Mouse (Mus musculus): ENCODE results near the gene Gm9844.

Gene Gm9844

DNA sequence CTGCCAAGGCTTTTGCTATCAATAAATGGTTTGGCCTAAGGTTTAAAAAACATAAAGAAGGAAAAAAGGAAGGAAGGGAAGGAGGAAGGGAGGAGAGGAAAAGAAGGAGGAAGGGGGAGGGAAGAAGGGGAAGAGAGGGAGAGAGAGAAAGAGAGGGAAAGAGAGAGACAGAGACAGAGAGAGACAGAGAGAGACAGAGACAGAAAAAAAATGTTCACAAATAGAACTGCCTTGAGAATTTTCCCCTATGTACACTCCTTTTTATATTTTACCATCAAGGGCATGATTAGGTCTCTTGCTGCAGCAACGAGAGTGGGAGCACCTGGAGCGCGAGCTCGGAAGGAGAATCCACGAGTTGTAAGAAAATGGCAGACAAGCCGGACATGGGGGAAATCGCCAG, at the start of gene Gm9844:
TSS of gene Gm9844 (plus strand) at position 301 of the 400 bp plus-strand sequence.
- in situ Hi-C loops (cut with MboI, MseI), result no loop called here

DNA sequence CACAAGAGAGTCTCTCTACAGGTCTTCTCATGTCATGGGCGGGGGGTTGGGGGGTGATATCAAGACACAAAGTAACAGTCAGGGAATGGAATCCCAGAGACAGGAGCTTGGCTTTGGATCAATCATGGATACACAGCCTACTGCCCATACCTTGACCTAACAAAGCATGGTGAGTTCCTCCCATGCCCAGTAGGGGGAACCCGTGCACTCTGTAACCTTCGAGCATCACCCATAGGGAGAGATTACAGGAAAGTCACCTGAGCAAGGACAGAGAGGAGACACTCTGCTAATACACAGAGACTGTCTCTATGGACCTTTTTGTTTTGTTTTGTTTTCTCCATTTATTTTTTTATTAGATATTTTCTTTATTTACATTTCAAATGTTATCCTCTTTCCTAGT, 44.5 kb upstream of the Gm9844 start:
- in situ Hi-C loops (cut with MboI, MseI), result no loop called here

DNA sequence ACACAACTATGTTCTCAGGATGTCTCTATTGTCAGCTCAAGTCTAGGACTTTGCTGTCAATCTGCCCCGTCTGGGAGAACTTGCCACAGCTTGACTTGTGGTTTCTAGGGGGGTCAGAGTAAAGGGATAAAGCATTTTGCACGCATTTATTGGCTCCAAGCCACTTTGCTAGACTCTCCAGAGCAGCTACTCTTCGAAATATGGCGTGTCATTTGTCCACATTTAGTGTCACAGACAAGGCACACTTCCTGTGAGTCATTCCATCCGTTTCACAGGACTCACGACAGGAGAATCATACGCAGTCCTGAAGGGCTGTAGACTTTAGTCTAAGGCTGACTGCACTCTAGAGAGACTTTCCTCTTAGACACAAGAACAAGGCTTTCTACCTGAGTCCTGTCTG, 37.6 kb upstream of the Gm9844 start:
- in situ Hi-C loops (cut with MboI, MseI), result no loop called here

DNA sequence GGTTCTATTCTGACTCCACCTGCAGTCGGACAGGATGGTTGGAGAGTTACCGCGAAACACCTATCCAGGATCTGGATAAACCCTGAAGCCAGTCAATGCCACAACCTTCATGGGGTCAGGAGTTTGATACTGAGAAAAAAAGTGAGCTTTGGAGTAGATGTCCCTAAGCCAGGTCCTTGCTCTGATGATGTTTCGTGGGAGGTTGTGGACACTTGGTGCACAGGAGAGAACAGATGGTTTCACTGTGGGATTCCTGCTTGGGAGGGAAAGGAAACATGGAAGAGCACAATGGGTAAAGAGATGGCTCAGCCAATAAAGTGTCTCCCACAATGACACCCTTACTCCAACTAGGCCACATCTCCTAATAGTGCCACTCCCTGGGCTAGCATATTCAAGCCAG, 34.8 kb upstream of the Gm9844 start:
- in situ Hi-C loops (cut with MboI, MseI), result loop anchor here (5.0 kb wide), 1 partner anchor 140 kb away; no protein-coding TSS in a partner anchor

DNA sequence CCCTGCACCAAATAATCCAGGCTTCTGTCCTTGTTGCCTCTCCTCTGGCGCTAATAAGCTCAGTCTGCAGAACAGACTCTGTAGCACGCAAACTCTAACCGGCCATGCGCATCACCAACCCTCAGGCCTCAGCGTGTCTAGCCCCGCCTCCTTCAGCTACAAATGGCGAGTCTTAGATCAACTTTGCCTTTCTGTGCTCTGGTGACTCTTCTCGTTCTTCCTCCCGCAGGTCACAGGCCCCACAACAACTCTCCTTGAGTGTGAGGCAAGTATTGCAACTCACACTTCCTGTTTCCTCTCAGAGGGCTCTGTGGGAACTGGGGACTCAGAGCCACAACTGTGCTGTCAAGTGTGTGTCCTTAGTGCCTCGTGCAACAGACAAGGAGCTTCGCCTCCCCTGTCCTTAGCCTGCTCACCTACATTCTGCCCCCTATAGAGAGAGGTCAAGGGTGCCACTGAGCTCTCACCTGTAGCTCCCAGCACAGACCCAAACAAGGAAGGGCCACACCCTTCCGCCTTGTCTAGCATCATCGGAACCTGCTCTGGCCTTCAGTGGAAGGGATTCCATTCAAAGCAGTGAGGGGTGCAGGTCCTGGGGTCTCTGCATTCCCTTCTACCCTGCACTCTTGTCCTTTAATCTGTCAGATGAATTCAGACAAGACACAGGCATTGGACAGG, 23.1 kb upstream of the Gm9844 start:
- in situ Hi-C loops (cut with MboI, MseI), result loop anchor here (5.0 kb wide), 1 partner anchor 738 kb away; no protein-coding TSS in a partner anchor

DNA sequence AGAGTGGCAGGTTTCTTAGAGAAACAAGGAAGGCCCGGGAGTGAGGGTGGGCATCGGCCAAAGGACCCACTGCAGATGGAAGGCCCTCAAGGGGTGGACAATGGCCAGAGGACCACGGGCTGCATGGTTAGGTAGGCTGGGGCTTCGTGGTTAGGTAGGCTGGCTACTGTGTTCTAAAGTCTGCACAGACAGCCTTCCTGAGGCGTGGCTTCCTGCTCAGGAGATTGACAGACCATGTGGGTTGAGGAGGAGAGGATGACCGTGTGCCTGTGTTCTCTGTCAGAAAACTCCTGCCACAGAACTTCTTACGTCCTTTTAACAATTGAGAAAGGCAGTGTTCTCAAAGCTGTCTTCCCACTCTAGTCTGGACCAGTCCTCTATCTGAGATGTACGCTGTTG, 22.6 kb upstream of the Gm9844 start:
- in situ Hi-C loops (cut with MboI, MseI), result loop anchor here (5.0 kb wide), 1 partner anchor 738 kb away; no protein-coding TSS in a partner anchor

DNA sequence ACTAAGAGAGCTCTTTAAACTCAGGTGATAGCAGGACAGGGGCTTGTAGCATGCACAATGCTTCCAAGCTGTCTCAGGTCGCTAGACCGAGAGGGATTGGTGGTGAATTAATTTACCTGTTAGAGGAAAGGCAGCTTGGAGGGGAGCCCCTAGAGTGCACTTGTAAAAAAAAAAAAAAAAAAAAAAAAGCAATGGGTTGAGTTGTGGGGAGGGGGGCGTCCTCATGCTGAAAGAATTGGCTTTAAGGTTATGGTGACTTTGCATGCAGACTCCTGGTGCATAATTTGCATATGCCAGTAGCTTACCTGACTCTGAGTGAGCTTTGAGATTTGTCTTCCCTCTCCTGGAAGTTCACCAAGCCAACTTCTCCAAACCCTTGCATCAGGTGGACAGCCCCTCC, 21.7 kb upstream of the Gm9844 start:
- in situ Hi-C loops (cut with MboI, MseI), result no loop called here

DNA sequence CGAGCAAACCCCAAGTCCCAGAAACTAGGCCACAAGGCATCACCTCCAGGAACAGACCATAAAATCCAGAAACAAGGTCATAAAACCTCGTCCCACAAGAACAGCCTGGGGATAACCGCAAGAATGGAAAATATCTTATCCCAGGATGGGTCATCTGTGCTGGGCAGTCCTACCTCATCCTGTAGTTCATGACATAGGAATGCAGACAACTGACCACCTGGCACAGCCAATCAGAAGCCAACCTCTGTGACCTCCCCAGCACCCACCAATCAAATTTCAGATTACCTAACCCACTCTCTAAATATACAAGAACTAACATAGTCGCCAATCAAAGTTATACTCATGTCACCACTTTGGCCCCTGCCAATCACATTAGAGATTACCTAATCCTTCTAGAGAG, 21.0 kb upstream of the Gm9844 start:
- in situ Hi-C loops (cut with MboI, MseI), result no loop called here

DNA sequence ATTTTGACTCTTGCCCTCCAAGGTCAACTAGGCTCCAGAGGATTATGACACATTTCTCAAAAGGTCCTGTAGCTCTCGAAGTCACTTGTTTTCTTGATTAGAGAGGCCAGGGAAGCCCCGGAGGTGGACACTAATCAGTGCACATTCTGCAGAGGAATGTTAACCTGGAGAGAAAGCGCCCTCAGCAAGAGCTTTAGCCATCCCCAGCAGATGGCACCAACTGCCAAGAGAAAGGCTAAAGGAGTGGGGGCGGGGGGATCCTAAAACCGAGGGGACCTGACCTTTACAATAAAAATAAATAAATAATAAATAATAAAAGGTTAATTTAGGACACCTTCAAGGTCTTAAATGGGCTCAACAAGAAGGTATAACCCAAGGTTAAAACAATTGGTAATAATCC, 17.9 kb upstream of the Gm9844 start:
- in situ Hi-C loops (cut with MboI, MseI), result no loop called here

DNA sequence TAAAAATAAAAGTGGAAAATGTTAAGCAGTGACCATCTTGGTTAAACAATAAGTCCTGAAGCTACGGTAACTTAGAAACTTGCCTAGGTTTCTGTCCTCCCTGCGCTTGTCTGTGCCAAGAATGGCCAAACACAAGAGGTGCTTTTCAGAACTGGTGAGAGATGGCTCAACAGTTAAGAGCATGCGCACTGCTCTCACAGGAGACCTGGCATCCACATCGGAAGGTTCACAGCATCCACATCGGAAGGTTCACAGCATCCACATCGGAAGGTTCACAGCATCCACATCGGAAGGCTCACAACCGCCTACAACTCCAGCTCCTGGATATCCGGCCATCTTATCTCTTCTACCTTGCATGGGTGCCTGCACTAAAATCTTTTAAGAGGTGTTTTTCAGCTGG, 16.8 kb upstream of the Gm9844 start:
- in situ Hi-C loops (cut with MboI, MseI), result loop anchor here (5.0 kb wide), 1 partner anchor 33 kb away; no protein-coding TSS in a partner anchor

DNA sequence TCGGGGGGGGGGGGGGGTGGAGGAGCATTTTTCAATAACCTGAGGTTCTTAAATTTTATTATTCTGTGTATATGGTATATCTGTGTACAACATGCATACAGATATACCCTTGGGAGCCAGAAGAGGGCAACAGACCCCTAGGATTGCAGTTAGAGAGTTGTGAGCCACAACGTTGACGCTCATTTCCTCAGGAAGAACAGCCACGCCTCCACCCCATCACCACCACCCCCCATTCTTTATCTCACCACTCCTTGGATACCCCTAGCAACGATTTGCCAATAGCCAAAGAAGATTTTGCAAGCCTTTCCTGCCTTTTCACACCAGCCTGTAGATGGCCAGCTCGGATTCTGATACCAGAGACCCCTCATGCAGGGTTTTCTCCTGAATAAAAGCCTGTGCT, 16.3 kb upstream of the Gm9844 start:
- in situ Hi-C loops (cut with MboI, MseI), result loop anchor here (5.0 kb wide), 1 partner anchor 33 kb away; no protein-coding TSS in a partner anchor

DNA sequence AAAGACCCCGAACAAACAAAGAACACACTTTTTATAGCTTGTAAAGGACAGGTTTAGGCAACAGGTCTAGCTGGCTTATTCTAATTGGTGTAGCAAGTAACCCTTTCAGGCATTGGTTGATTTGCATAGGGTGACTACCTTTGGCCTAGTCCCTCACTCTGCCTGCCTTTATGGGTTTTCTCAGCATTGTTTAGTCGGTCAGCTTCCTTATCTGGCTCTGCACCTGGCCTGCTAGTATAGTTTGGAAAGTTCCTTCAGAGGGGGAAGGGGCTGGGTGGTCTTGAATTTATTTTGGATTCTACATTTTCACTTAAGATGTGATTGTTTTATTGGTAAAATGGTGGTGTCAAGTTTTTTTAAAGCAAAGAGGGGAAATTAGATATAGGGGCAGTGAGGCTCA, 15.4 kb upstream of the Gm9844 start:
- in situ Hi-C loops (cut with MboI, MseI), result loop anchor here (5.0 kb wide), 1 partner anchor 34 kb away; no protein-coding TSS in a partner anchor

DNA sequence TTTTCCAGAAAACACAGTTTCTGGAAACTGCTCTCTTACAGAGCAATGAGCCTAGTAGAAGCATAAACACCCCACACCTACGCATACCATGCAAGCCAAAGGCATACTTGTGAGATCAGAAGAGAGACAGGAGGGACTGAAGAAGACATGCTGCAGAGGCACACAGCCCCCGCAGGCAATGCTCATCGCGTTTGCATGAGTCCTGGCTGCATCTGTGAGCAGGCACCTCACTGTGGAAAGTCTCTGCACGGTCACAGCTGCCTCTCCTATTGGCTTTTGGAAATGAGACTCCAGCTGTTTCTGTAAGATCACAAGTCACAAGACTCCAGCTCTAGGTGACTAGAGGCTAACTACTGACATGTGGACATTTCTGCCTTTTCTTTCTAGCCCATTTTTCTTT, 11.9 kb upstream of the Gm9844 start:
- in situ Hi-C loops (cut with MboI, MseI), result no loop called here

DNA sequence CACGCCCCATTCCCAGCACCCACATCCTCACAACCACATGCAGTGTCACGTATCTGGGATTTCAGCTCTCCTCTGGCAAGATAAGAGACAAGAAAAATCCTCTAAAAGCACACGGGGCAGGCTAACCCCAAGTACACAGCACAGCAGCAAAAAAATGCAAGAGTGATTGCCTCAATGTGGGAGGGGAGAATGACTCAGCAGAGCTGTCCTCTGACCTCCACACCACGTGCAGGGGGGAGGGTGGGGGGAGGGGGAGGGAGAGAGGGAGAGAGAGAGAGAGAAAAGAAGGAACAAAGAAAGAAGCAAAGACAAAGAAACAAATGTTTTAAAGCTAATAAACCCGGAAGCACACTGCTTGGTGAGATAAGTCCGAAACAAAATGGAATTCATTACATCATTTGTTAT, 11.1 kb upstream of the Gm9844 start:
- in situ Hi-C loops (cut with MboI, MseI), result no loop called here

DNA sequence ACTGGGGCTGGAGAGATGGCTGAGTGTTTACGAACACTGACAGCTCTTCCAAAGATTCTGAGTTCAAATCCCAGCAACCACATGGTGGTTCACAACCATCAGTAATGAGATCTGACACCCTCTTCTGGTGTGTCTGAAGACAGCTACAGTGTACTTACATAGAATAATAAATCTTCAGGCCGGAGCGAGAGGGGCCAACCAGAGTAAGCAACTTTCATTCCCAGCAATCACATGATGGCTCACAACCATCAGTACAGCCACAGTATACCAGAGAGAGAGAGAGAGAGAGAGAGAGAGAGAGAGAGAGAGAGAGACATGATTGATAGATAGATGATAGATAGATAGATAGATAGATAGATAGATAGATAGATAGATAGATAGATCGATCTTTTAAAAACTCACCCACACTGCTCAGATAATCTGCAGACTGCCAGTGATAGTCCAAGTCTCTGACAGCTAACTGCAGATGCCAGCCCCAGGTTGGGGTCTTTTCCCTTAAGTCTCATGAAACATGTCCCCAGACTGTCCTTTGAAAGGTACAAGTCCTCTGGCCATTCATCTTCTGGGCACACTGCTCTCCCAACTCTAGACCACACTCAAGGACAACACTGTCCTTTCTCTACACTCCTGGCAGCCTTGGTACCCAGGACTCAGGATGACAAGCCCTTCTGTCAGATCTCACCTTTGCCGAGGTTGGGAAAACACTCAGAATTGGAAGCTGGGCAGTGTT, 10.3 kb upstream of the Gm9844 start:
- in situ Hi-C loops (cut with MboI, MseI), result no loop called here

DNA sequence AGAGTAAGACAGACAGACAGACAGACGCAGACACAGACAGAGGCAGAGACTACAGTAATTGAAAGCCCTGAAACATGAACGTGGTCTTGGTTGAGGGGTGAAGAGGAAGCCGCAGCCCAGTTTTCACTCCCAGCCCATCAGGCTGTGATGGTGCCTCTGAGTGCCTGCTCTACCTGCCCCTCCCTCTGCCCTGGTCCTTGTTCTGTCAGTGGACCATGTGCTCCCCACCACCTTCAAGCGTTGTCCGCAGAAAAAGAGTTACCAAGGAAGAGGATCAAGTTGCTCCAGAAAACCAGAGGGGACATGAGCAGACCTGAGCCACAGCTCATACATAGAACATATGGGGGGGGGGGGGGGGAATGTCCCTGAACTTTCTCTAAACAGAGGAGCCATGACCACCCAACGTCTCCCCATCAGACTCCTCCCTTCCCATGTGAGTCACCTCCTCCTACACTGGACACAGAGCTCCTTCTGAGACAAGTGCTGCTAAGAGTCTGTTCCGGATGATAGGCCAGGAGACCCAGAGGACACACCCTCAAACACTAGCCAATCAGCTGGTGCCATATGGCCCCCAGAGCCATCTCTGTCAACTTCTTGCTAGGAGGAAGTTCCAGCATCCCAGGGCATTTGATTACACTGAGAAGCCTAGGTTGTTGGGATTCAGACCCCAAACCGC, 9.3 kb upstream of the Gm9844 start:
- in situ Hi-C loops (cut with MboI, MseI), result no loop called here

DNA sequence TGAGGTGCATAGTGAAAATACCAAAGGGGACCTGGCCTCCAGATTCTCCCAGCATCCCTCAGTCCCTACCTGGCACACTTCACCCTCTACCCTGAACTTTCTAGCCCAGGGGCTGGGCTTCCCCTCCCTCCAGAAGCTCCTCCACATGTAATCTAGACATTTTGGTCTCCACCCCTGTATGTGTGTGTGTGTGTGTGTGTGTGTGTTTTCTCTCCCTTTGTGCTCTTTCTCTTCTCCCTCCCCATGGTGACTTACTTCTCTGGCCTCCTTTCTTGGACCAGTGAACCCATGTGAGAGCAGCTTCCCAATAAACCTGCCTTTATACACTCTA, 8.8 kb upstream of the Gm9844 start:
- in situ Hi-C loops (cut with MboI, MseI), result no loop called here

DNA sequence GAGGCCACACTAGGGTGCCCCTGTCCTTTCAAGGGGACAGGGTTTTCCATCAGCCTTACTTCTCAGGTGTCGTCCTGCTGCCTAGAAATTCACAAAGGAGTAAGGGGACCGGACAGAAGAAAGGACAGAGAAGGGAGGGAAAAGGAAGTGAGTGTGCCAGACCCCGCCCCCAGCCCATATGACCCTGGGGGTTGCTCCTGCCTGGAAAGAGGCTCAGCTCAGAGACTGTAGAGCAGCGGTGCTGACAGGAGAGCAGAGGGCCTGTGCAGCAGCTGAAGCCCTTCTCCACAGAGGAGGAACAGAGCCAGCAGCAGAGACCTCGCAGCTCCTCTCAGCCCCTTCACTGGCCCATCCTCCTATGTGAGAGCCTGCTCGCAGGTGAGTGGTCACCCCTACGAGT, 8.3 kb upstream of the Gm9844 start:
- in situ Hi-C loops (cut with MboI, MseI), result no loop called here

DNA sequence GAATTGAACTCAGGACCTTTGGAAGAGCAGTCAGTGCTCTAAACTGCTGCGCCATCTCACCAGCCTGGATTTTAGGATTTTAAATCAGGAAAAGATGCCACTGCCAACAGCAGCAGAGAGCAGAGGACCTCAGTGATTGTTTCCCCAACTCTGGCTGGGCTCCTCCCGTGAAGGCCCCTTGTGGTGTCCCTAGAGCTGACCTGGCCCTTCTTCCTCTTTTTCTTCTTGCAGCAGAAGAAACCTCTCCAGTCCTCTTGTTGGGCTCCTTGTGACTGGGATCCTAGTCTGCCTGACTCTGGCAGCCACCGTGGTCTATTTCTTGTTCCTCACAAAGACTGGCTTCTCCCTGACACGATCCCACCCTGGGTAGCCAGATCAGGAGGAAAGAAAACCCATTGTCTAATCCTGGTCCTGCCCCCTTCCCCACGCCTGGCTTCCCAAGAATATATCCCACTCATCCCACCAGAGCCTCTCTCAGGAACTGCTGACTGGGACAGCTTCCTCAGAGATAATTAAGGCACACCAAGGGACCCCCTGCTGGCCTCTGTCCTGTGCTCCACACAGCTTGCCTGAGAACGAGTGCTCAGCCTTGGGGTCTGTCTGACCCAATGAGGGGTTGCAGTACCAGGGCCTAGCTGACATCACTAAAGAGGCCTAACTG, 5.4 kb upstream of the Gm9844 start:
- in situ Hi-C loops (cut with MboI, MseI), result no loop called here

DNA sequence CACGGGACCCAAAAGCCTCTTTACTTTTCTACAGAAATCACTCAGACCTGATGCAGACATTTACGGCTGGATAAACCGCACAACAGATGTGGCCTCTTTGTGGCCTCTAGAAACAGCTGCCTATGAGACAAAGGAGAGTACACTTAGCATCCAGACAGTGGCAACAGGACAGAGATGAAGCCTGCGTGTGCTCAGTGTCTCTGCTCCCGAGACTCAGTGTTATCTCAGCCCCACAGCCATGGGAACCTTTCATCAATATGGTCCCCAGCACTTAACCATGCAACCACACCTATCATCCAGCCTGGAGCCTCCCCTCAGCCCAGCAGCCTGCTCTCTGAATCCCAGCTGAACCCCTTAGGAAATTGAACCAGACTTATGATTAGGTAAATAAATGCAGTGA, 2.8 kb upstream of the Gm9844 start:
- in situ Hi-C loops (cut with MboI, MseI), result no loop called here

DNA sequence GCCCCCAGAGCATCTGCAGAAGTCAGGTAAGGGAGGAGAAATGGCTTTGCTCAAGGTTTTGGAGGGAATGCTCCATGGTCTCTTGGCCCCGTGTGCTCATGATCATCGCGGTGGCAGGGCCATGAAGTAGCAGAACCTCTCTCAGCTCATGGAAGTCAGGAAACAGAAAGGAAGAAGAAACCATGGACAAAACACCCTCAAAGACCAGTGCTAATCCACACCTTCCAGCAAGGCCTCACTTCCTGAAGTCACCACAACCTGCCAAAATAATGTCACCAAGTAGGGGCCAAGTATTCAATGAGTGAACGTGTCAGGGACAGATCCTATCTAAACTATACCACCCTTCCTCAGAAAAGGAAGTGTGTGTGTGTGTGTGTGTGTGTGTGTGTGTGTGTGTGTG, 840 bp downstream of the Gm9844 start:
- in situ Hi-C loops (cut with MboI, MseI), result no loop called here

DNA sequence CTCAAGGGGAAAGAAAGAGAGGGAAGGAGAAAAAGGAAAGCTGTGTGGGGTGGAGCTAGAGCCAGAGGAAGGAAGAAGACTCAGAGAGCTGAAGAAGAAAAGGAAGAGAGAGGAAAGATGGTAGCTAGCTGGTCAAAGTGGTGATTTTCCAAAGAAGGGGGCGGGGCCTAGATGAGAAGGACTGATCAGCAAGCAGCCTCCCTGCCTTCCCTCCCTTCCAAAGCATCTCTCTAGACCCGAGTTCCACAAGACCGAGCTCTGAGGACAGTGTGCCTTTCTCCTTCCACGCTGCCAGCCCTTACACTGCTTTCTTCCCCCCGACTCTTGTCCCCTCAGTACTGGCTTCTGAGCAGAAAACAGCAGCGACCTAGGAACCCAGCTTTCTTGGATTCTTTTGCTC, 2.1 kb downstream of the Gm9844 start:
- in situ Hi-C loops (cut with MboI, MseI), result no loop called here
